Mouse (Mus musculus) lung, embryonic 16.5 days (tissue): Measurements from ENCODE around the gene March2. TPM values are rescaled to one million over a fixed set of nuclear protein-coding genes. Genes with fewer than 3 reads are reported as not detected.
A peak's percentile ranks its signal among the peaks of the same experiment; 100 is the strongest.

Experiments
- ATAC-seq: fragments of 200-750 bp; cut with Nextera tagmentation; 2 replicates; pipeline ENCODE4 v1.8.0; 2017; ENCODE audit warnings: low read depth, mild to moderate bottlenecking, moderate library complexity
- H3K27ac ChIP-seq: fragments of 300-500 bp; sonication (generic); 2 replicates; pipeline ENCODE4 v1.5.1; 2014; ENCODE audit warnings: mild to moderate bottlenecking, control low read depth, low read length
- H3K27me3 ChIP-seq: fragments of 300-500 bp; sonication (generic); 2 replicates; pipeline ENCODE4 v1.6.1; 2014; ENCODE audit warnings: low read depth, low read length, mixed read lengths; ENCODE audit not compliant: control insufficient read depth, insufficient read depth
- H3K36me3 ChIP-seq: fragments of 300-500 bp; sonication (generic); 2 replicates; pipeline ENCODE4 v1.6.1; 2014; ENCODE audit warnings: low read length; ENCODE audit not compliant: control insufficient read depth, insufficient read depth
- H3K4me1 ChIP-seq: fragments of 300-500 bp; sonication (generic); replicated peaks from 2 replicates; pipeline ENCODE4 v1.6.1; 2014; ENCODE audit warnings: low read length, mixed read lengths; ENCODE audit not compliant: control insufficient read depth, insufficient read depth
- H3K4me2 ChIP-seq: fragments of 300-500 bp; sonication (generic); 2 replicates; pipeline ENCODE4 v1.6.1; 2014; ENCODE audit warnings: low read depth, low read length, control low read depth
- H3K4me3 ChIP-seq: fragments of 300-500 bp; sonication (generic); 2 replicates; pipeline ENCODE4 v1.5.1; 2014; ENCODE audit warnings: mild to moderate bottlenecking, low read length, control low read depth
- H3K9ac ChIP-seq: fragments of 300-500 bp; sonication (generic); 2 replicates; pipeline ENCODE4 v1.6.1; 2014; ENCODE audit warnings: low read length, control low read depth
- H3K9me3 ChIP-seq: fragments of 300-500 bp; sonication (generic); 2 replicates; pipeline ENCODE4 v1.6.1; 2016; ENCODE audit warnings: low read length; ENCODE audit not compliant: control insufficient read depth
- WGBS: fragments of 180-500 bp; shearing (Covaris S2); extraction: QIAGEN DNeasy Blood & Tissue Kit; methylation state at CpG from one replicate; pipeline ENCODE4 v1.1.7; 2014; 5-methylcytosine and 5-hydroxymethylcytosine counted together
- polyA plus RNA-seq: library from polyadenylated mRNA; unstranded; fragments of >200 nt; fragmentation: Nextera tagmentation; extraction: Ambion mirVana; gene quantifications from 2 replicates; pipeline ENCODE4 v1.2.1, GENCODE M21; 2015

Gene March2
- polyA plus RNA-seq, 1 experiment from 2014 or later, result 61.8 TPM

GRCm38 (mm10) chr17:33702178-33702577, 16.3 kb downstream of the March2 start:
- peaks cover 3% of the 10 kb centered on the region; the same call in 1 of the 2 replicates for H3K36me3 ChIP-seq
- no peak for ATAC-seq
- WGBS, result 66% methylated on average over 1 of the region's 1 CpGs

GRCm38 (mm10) chr17:33695471-33695870, 23.0 kb downstream of the March2 start:
- Histone ChIP-seq H3K27me3 (no peaks in the 10 kb centered on the region), H3K9me3 (no peaks in the 10 kb centered on the region), H3K4me1 (no peaks in the 10 kb centered on the region), H3K27ac (no peak overlapping the region), H3K9ac (no peak overlapping the region), H3K36me3 (peaks cover 13% of the 10 kb centered on the region), H3K4me2 (no peak overlapping the region), H3K4me3 (no peak overlapping the region)
- 80% methylated on average over 1 of the region's 1 CpGs for WGBS
- no peak for ATAC-seq

More at GRCm38 (mm10) chr17:33702178-33702577, 16.3 kb downstream of the March2 start:
- H3K4me1 ChIP-seq, result no peaks in the 10 kb centered on the region
- H3K9me3 ChIP-seq, result no peaks in the 10 kb centered on the region
- no peak overlapping the region for H3K9ac ChIP-seq
- H3K4me3 ChIP-seq, result no peak overlapping the region
- H3K27me3 ChIP-seq, result no peaks in the 10 kb centered on the region
- no peak overlapping the region for H3K27ac ChIP-seq
- no peak overlapping the region for H3K4me2 ChIP-seq

GRCm38 (mm10) chr17:33686760-33687159, 31.7 kb downstream of the March2 start, which contains the start of gene Hnrnpm:
TSS of gene Hnrnpm (minus strand) at chr17:33686860.
- peak within 1 kb of the TSS; percentile 40 for H3K9ac ChIP-seq
- no peak for ATAC-seq
- H3K36me3 ChIP-seq, result peaks cover 3% of the 10 kb centered on the region
- H3K4me1 ChIP-seq, result peaks cover 25% of the 10 kb centered on the region
- H3K27ac ChIP-seq, result no peak within 1 kb of the TSS
- peak within 1 kb of the TSS; percentile 71 for H3K4me2 ChIP-seq
- H3K9me3 ChIP-seq, result no peaks in the 10 kb centered on the region
- peak within 1 kb of the TSS; percentile 97 for H3K4me3 ChIP-seq
- WGBS, result 74% methylated on average over 1 of the region's 1 CpGs
- H3K27me3 ChIP-seq, result no peaks in the 10 kb centered on the region

GRCm38 (mm10) chr17:33685249-33685653, 33.2 kb downstream of the March2 start:
- Histone ChIP-seq H3K4me2 (peak overlapping the region; percentile 71), H3K27ac (peak overlapping the region; percentile 95), H3K9me3 (no peaks in the 10 kb centered on the region), H3K36me3 (no peaks in the 10 kb centered on the region), H3K27me3 (no peaks in the 10 kb centered on the region), H3K9ac (peak overlapping the region; percentile 99), H3K4me3 (peak overlapping the region; percentile 97), H3K4me1 (peaks cover 25% of the 10 kb centered on the region)
- under 1% methylated on average over 42 of the region's 42 CpGs for WGBS
- ATAC-seq, result peak; percentile 99

GRCm38 (mm10) chr17:33684671-33685231, 33.7 kb downstream of the March2 start:
- ATAC-seq, result peak; percentile 83
- WGBS, result under 1% methylated on average over 37 of the region's 44 CpGs
- H3K36me3 ChIP-seq, result no peaks in the 10 kb centered on the region
- H3K4me2 ChIP-seq, result peak overlapping the region; percentile 71
- no peaks in the 10 kb centered on the region for H3K9me3 ChIP-seq
- peak overlapping the region; percentile 97 for H3K4me3 ChIP-seq
- peak overlapping the region; percentile 99 for H3K9ac ChIP-seq
- peaks cover 25% of the 10 kb centered on the region for H3K4me1 ChIP-seq
- peak overlapping the region; percentile 95 for H3K27ac ChIP-seq
- H3K27me3 ChIP-seq, result no peaks in the 10 kb centered on the region

GRCm38 (mm10) chr17:33681767-33682166, 36.7 kb downstream of the March2 start:
- Histone ChIP-seq H3K9me3 (no peaks in the 10 kb centered on the region), H3K27ac (no peak overlapping the region), H3K4me3 (no peak overlapping the region), H3K36me3 (0 out of 2 replicates have a peak, but pooled peaks cover 3% of the 10 kb centered on the region), H3K9ac (no peak overlapping the region), H3K4me2 (peak overlapping the region; percentile 31; the same call in 1 of the 2 replicates), H3K4me1 (peaks cover 25% of the 10 kb centered on the region), H3K27me3 (no peaks in the 10 kb centered on the region)
- ATAC-seq, result no peak

- no peak overlapping the region for H3K4me3 ChIP-seq
- peaks cover 27% of the 10 kb centered on the region for H3K4me1 ChIP-seq
- no peaks in the 10 kb centered on the region for H3K27me3 ChIP-seq
- H3K36me3 ChIP-seq, result peaks cover 13% of the 10 kb centered on the region
- no peaks in the 10 kb centered on the region for H3K9me3 ChIP-seq
- ATAC-seq, result no peak
- H3K9ac ChIP-seq, result no peak overlapping the region
- no peak overlapping the region for H3K4me2 ChIP-seq
- H3K27ac ChIP-seq, result no peak overlapping the region
Observed at GRCm38 (mm10) chr17:33678771-33679170, 39.7 kb downstream of the March2 start.

GRCm38 (mm10) chr17:33676086-33676485, 42.4 kb downstream of the March2 start:
- Histone ChIP-seq H3K36me3 (peaks cover 13% of the 10 kb centered on the region), H3K4me3 (no peak overlapping the region), H3K27ac (no peak overlapping the region), H3K27me3 (no peaks in the 10 kb centered on the region), H3K9me3 (no peaks in the 10 kb centered on the region), H3K4me1 (peaks cover 8% of the 10 kb centered on the region), H3K4me2 (no peak overlapping the region), H3K9ac (no peak overlapping the region)
- ATAC-seq, result no peak
- 81% methylated on average over 2 of the region's 2 CpGs for WGBS

GRCm38 (mm10) chr17:33675452-33675851, 43.0 kb downstream of the March2 start:
- Histone ChIP-seq H3K4me1 (peaks cover 8% of the 10 kb centered on the region), H3K27ac (no peak overlapping the region), H3K4me2 (no peak overlapping the region), H3K4me3 (no peak overlapping the region), H3K36me3 (peaks cover 13% of the 10 kb centered on the region), H3K9ac (no peak overlapping the region), H3K27me3 (no peaks in the 10 kb centered on the region), H3K9me3 (no peaks in the 10 kb centered on the region)
- no peak for ATAC-seq
